Mouse (Mus musculus): Measurements from ENCODE around the gene Ppp1r8.

Ppp1r8 gene

GRCm38 (mm10) chr4:132778562-132779201 is 64.3 kb downstream of the Ppp1r8 start:
- no peak for DNase-seq (ENCODE audit: extremely low spot score)
